Mouse (Mus musculus) layer of hippocampus, adult 9-11 months (tissue): ENCODE data around the gene Lrfn4.
"Not testable (repeated sequence)": the region's sequence is repeated elsewhere in the genome, so short reads cannot be mapped to it uniquely, and the experiment has no call there.

ENCODE experiments used
- DNase-seq: peaks from one replicate; pipeline ENCODE4 v3.0.0; 2022

Gene Lrfn4

DNA sequence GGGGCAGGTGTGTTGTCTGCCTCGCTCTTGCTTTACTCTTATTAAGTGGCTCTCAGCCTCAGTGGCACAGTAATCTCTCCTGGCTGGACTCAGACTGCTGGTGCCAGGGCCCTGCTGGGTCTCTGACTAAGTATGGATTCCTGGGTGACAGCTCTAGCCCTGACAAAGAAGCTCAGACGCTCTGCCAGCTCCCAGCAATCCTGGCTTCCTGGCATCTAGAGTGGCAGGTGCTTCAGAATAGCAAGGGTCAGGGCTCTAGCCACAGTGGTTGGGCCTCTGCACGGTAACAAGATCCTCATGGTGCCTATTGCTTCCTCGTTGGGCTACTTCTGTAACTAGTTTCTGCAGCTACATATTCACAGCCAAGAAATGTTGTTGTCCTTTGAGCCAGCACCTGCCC lies 5.4 kb downstream of the Lrfn4 start:
- no peak for DNase-seq

DNA sequence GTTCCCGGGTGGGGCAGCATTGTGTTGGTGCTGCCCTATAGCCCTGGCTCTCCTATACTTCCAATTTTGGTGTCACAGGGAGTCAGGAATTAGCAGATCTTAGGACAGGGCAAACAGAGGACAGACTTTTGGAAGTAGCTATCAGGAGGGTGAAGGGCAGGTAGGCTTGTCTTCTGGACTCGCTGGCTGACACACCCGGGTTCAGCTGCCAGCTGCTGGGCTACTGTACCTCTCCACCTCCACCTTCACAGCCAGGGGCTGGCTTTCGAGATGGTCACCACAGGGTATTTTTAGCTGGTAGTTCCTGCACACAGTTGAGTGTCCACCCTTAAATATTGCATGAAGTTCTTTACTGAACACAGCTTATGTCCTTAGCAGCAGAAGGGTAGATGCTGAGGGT lies 7.0 kb downstream of the Lrfn4 start:
- DNase-seq: no peak

DNA sequence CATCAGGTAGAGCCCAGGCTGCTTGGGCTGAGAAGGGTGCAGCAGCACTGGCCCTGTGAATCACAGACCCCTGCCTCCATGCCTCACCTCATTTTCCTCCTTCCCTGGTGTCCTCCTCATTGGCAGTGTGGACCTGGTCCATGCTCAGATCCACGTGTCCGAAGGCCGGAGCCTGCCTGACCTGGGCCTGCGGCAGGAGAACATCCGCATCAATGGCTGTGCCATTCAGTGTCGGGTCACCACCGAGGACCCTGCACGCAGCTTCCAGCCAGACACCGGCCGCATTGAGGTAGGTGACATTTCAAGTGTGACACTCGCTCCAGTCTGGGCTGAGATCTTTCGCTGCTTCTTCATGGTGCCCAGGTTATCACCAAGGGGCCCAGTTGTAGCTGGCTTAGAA lies 8.1 kb downstream of the Lrfn4 start:
- DNase-seq: no peak

DNA sequence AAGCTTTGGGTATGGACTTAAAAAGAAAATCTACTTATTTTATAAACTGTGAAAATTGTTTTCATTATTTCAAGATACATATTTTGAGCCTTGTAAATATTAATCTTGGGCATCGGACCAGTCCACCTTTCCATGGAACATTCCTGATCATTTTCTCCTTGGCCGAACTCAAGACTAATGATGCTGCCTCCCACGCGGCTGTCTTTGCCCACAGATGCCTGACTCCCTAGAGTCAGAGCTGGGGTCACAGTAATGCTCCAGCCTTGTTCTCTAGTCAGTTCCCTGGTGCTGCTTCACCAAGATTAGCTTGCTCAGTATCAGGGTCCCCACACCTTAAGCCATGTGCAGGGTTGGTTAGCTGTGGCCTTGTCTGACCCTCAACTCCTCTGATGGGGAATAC lies 9.8 kb downstream of the Lrfn4 start:
- no peak for DNase-seq

DNA sequence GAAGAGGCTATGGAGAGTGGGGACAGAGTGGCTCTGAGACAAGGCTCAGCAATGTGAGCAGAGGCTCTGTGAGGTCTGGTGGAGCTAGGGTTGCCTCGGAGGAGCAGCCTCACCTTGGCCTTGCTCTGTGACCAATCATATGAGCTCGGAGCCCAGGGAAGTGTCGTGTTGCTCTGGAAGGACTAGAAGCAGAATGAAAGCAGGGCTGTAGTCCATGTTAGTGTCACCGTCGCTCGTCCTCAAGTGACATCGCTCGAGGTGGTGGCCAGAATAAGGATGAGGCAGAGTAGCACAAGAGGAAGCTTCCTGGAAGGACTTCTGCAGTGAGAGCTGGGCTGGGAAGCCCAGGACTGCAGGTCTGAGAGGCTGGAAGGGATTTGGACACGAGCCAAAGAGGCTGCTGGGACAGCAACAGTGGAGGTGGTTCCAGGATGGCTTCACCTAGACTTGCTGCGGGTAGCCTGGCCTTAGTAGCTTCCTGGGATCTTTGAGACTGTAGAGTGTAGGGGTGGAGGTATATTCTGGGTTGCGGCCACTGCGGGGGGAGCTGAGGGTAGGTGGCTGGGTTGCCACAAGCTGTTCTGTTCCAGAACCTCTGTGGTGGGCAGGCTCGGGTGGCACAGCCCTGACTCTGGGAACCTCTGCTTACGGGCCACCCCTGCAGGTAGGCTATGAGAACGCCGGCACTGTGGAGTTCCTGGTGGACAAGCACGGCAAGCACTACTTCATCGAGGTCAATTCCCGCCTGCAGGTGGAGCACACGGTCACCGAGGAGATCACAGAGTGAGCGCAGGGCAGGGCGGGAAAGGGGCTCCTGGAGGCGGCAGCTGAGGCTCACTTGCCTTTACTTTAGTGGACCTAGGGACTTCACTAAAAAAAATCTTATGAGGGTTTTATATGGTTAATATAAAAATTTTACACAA lies 11.4 kb downstream of the Lrfn4 start:
- no peak for DNase-seq

DNA sequence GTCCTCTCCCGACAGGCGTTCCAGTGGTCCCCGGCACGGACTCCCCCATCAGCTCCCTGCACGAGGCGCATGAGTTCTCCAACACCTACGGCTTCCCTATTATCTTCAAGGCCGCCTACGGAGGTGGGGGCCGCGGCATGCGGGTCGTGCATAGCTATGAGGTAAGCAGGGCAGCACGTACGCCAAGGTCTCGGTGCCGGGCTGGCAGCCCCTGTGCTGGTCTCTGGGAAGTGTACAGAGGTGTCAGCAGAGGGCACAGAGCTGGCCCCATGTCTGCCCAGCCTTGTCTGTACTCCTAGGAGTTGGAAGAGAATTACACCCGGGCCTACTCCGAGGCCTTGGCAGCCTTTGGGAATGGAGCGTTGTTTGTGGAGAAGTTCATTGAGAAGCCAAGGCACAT lies 13.0 kb downstream of the Lrfn4 start:
- DNase-seq: no peak

DNA sequence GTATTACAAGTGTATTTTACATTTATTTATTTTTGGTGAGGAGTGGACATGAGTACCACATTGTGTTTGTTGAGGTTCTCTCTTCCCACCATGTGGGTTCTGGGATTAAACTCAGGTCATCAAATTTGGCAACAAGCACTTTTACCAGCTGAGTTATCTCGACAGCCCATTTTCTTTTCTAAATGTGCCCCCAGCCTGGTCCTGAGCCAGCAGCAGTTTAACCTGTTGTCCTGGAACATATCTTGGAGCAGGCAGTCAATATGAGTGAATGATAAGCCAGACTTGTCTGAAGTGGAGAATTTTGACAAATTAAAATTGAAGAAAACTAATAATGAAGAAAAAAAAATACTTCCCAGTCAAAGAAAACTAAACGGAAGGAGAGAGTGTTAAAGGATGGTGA lies 19.4 kb downstream of the Lrfn4 start:
- no peak for DNase-seq

DNA sequence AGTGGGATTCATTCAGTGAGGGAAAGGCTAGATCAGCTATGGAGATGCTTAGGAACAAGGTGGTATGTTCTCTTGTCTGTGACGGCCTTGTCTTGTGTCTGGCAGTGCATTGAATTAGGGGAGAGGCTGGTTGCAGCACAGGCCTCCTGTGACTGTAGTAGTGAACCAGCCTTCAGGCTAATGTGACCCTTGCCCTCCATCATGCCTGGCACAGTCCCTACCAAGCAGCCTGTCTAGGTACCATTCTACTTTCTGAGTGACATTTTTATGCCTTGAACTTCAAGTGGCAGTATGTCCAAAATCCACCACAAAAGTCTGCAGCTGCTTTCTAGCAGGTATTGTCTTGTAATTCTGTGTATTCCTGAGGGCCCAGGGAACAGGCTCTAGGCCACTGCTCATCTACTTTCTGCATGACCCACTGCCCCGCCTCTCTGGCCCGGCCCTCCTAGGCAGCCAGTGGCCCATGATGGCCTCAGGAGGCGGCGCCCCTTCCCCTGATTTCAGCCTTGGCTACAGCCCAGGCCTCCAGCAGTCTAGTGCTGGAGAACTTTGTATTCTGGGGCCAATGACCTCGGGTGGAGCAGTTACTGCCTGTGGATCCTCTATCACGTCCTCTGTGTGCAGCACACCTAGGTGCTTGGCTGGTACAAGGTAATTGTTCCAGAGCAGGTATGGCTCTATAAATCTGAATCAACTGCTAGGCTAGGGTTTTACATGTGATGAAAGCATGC lies 21.5 kb downstream of the Lrfn4 start:
- no peak for DNase-seq

DNA sequence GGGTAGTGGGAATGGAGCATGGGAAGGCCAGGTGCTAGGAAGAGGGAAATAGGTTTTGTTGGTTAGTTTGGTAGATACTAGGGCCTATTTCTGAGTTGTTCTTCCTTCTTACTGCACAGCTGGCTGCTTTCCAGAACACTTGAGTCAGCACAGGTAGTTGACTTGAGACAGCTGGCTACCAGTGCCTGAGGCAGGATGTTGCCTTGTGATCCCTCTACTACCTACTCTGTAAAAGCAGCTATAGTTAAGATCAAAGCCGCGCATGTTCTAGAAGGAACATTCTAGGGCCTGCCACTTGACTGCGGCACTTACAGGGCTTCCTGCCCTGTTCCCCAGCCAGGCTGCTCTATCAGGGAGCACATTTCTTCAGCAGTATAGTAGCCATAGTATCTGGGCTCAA lies 25.4 kb downstream of the Lrfn4 start:
- no peak for DNase-seq

DNA sequence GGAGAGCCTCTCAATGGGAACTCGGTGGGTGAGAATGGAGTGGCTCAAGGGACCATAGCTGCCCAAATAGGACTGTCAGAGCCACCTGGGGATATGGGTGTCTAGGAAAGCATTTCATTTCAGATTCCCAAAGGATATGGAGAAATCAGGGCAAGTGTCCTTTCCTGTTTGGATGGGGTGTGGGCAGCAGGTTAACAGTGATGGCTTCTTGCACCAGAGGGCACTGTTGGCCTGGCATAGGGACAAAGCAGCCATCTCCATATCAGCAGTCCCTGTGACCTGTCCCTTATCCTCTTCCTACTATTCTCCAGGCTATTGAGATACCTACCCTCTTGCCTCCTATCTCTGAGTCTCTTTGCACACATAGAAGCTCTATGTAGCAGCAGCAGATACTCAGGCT lies 26.4 kb downstream of the Lrfn4 start:
- DNase-seq: no peak

DNA sequence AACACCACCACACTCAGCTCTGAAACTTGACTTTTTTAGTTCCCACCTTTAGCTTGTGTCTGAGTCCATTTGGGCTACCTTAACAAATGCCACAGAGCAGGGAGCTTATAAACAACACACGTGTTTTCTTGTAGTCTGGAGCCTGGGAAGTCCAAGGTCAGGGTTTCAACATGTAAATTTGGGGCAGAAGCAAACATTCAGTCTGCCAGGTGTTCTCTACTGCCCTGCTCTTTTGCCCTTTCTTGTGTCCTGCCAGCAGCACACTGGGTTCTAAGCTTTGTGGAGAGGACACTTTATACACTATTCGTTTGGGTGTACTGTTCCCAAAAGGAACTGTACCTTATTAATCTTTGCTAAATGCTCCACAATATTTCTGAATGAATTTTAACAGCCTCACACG lies 27.0 kb downstream of the Lrfn4 start:
- DNase-seq: no peak

DNA sequence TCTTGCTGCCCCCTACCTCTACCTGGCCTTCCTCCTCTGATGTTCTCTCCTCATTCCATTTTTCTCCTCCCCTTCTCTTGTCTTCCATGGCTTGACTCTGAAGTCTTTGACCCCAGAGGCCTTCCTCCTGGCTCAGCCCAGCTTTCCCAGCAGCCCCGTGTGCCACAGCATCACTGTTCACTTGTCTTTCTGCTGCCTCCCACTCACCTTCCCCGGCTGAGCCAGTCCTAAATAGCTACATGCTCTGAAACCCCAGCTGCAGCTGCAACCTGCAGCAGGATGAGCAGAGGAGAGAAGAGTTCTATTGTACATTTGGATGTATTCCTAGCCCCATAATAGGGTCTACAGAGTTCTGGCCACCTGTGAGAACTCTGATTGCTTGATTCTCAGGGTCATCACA lies 28.0 kb downstream of the Lrfn4 start:
- no peak for DNase-seq

DNA sequence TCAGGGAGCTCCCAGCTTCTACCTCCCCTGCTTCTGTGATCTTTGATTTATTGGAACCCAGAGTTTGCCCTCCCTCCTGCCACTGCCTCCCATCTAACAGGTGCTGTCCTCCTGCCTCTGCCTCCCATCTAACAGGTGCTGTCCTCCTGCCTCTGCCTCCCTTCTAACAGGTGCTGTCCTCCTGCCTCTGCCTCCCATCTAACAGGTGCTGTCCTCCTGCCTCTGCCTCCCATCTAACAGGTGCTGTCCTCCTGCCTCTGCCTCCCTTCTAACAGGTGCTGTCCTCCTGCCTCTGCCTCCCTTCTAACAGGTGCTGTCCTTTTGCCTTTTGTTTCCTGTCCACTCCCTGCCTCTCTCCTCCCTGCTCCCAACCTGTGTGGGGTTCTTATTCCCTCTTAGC lies 28.7 kb downstream of the Lrfn4 start:
- not testable (repeated sequence) for DNase-seq

DNA sequence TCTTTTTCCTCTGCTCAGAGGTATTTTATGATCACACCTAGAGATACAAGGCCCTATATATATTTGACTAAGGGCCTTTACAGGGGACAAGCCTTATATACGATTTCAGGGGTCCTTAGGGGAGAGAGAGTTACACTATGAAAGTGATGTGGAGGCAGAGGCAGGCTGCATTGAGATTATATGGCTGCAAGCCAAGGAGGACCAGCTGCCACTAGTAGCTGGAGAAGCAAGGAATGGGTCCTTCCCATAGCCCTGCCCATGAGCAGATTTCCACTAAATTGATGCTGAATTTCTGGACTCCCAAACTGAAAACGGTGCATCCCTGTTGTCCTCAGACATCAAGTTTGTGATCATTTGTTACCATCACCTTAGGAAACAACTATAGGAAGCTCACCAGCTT lies 31.6 kb downstream of the Lrfn4 start:
- DNase-seq: no peak

DNA sequence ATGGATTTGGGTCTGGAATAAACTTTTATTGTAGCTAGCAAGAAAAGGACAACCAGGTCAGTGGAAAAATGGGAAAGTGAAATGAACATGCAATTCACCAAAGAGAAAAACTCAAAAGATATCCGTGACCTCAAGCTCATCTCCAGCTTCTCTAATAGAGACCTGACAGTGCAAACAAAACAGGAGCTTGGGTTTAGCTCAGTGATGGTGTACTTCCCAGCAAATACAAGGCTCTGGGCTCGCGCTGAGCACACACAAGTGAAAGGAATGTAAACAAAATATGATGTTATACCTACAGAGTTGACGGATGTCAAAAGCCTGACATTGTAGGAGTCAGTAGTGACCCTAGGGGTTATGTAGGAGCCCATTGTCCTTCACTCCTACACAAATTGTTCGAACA lies 36.2 kb downstream of the Lrfn4 start:
- DNase-seq: no peak

DNA sequence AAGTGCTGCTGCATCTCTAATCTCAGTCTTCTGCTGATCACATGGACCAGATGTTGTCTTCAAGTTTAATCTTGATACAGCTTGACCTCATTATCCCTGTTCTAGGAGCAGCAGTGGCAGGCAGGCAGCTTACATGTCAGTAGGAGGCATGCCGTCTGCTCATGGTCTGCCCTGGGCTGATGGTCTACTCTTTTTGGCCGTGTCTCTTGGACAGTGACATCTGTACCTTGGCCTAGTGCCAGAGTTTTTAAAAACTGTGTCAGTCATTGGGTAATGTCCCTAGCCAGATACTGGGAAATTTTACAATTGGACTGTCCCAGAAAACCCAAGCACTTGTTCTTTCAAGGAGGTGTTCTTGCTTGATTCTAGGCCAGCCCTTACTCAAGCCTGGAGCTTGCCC lies 36.7 kb downstream of the Lrfn4 start:
- DNase-seq: no peak

DNA sequence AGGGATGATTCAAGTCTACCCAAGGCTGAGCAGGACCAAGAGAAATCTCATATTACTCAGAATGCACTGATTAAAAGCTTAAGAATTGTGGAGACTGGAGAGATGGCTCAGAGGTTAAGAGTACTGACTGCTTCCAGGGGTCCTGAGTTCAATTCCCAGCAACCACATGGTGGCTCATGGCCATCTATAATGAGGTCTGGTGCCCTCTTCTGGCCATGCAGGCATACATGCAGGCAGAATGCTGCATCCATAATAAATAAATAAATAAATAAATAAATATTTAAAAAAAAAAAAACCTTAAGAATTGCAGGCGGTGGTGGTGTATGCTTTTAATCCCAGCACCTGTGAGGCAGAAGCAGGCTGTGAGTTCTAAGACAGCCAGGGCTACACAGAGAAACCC lies 42.2 kb downstream of the Lrfn4 start:
- DNase-seq: no peak

DNA sequence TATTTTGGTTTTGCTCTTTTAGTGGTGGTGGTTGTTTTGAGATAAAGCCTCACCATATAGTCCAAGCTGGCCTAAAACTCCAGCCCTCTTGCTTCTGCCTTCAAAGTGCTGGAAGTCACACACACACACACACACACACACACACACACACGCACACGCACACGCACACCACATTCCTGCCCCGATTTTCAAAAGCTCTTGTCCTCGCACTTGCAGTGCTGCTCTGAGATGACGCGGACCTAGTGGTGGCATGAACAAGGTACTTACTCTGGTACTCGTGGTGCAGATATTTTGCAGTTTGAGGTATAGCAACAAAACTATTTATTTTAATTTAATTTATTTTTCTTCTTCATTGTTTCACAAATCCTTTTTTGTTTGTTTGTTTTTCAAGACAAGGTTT lies 43.0 kb downstream of the Lrfn4 start:
- DNase-seq: no peak

DNA sequence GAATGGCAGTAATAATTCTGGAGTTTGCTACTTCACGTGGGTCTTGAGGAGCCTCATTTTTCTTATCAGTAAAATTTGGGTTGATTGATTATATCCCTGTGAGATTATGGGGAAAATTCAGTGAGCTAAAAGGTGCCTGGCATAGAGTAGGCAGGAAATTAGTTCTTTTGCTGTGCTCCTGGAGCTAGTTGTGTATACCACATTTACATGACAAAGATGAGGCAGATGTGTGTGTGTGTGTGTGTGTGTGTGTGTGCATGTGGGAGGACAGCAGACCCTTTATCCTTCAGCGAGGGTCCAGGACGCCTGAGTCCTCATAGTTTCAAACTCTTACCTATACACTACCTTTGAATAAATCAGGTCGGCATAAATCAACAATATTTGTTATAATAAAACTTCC lies 43.4 kb downstream of the Lrfn4 start:
- no peak for DNase-seq

DNA sequence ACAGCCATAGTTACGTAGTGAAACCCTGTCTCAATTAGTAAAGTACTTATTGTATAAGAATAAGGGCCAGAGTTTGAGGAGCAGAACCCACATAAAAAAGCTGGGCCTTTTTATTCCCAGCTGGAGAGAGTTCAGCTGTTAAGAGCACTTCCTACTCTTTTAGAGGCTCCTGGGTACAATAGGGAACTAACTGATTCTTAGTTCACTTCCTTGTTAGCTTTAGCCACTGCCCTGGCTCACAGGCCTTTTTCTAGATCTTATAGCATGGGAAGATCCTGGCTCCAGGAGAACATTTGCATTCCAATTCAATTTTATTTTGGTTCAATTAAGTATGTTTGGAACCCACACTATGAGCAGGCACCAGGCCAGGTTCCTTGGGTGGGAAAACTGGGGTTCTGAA lies 43.8 kb downstream of the Lrfn4 start:
- DNase-seq: no peak

DNA sequence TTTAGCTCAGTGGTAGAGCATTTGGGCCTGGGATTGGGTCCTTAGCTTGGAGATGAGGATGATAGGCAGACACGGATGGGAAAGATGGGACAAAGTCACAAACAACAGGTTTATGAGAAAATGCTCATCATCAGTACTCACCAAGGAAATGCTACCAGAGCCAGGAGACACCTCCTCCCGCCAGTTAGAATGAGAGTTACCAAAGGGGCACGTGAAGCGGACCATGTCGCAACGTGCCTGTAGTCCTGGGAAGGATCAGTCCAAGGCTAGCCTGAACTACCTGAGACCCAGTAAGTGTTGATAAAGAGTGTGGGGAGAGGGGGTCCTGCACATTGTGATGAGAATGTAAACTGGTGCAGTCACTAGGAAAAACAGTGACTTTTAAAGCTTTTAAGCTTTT lies 44.7 kb downstream of the Lrfn4 start:
- no peak for DNase-seq

DNA sequence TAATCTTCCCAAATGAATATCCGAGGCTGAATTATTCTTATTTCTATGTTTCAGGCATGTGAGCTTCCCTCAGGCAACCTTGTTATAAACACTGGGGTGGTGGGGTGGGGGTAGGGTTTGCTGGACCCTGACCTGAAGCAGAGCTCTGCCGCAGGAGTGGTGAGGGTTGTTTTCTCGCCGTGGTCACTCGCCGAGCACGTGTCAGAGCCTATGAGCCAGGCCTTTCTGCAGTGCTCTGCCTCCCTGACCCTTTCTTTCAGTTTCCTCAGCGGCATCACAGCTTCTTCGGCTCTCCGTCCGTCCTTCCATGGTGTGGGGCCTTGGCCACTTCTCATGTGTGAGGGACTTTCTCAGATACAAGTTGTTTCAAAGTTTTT lies 45.2 kb downstream of the Lrfn4 start:
- DNase-seq: no peak

DNA sequence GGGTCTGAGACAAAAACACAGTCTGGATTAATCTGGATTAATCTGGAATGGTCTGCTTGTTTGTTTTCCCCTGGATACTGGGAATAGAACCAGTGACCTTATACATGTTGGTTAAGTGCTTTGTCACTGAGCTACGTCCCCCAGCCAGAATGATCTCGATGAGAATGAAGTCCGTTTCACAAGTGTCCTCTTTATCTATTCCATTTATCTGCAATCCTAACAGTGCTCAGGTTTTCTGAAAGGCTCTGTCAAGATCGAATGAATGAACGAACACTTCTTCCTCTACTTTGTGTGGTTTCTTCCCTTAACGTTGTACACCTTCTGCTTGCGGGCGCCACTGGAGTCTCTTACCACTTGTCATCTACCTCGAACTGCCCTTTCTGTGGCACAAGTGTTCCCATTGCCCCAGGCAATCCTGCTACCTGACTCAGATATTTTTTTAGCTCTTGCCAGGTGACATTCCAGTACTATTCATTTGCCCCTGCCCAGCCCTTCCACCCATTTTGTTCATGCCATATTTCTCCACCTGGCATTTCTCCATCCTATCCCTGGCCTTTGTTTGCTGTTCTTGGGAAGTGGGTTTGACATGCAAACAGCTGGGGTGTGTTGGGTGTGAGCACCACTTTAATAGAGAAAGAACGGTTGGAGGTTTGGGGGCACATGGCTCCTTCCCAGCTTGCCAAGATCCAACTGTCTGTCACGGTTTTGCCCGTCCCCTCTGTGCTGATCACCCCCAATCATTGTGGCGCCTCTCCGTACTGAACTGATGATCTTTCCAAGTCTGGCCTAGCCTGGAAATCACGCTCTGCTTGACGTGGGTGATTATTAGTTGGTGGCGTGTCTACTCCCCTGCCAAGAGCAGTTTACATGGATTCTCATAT lies 45.9 kb downstream of the Lrfn4 start:
- no peak for DNase-seq

DNA sequence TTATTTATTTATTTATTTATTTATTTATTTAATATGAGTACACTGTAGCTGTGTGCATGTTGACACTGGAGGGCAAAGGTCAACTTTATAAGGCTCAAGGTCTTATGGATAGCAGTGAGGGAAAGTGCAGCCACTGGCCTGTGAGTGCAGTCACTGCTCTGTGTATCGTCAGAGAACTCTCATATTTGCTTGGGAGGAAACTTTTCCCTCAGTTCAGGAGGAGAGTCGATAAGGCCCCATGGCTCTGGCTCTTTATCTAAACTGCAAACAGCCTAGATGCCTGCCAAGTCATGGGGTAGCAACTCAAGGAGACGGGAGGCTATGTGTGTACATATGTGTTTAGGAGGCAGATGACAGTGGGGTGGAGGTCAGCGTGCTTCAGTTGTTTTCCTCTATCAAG lies 46.6 kb downstream of the Lrfn4 start:
- DNase-seq: no peak
